Mouse (Mus musculus): ENCODE results near the gene Slc24a5.
"Not testable (repeated sequence)": the region's sequence is repeated elsewhere in the genome, so short reads cannot be mapped to it uniquely, and the experiment has no call there.

Gene Slc24a5

GRCm38 (mm10) chr2:125067894-125068293 lies at the start of gene Slc24a5:
Gene Slc24a5 (plus strand): TSS chr2:125068124.
- DNase-seq (ENCODE audit: extremely low spot score): no peak

GRCm38 (mm10) chr2:125024386-125024785 lies 43.5 kb upstream of the Slc24a5 start:
- peak; percentile 9 for DNase-seq (ENCODE audit: extremely low spot score)

GRCm38 (mm10) chr2:125026358-125027000 lies 41.4 kb upstream of the Slc24a5 start:
- DNase-seq (ENCODE audit: extremely low spot score): peak; percentile 19

- DNase-seq (ENCODE audit: extremely low spot score): no peak
Observed at GRCm38 (mm10) chr2:125030591-125030990, 37.3 kb upstream of the Slc24a5 start.

GRCm38 (mm10) chr2:125031111-125031510 lies 36.8 kb upstream of the Slc24a5 start:
- no peak for DNase-seq (ENCODE audit: extremely low spot score)

- no peak for DNase-seq (ENCODE audit: extremely low spot score)
Observed at GRCm38 (mm10) chr2:125031562-125032257, 36.2 kb upstream of the Slc24a5 start.

- no peak for DNase-seq (ENCODE audit: extremely low spot score)
Observed at GRCm38 (mm10) chr2:125032258-125032973, 35.5 kb upstream of the Slc24a5 start.

GRCm38 (mm10) chr2:125033042-125033743 lies 34.7 kb upstream of the Slc24a5 start:
- no peak for DNase-seq (ENCODE audit: extremely low spot score)

GRCm38 (mm10) chr2:125055316-125055903 lies 12.5 kb upstream of the Slc24a5 start:
- no peak for DNase-seq (ENCODE audit: extremely low spot score)

- no peak for DNase-seq (ENCODE audit: extremely low spot score)
Observed at GRCm38 (mm10) chr2:125057250-125057815, 10.6 kb upstream of the Slc24a5 start.

GRCm38 (mm10) chr2:125061451-125061850 lies 6.5 kb upstream of the Slc24a5 start:
- no peak for DNase-seq (ENCODE audit: extremely low spot score)

- DNase-seq (ENCODE audit: extremely low spot score): no peak
Observed at GRCm38 (mm10) chr2:125062944-125063343, 5.0 kb upstream of the Slc24a5 start.

- no peak for DNase-seq (ENCODE audit: extremely low spot score)
Observed at GRCm38 (mm10) chr2:125067373-125067772, 551 bp upstream of the Slc24a5 start.

- DNase-seq (ENCODE audit: extremely low spot score): no peak
Observed at GRCm38 (mm10) chr2:125068696-125069095, 772 bp downstream of the Slc24a5 start.

GRCm38 (mm10) chr2:125073056-125073780 lies 5.3 kb downstream of the Slc24a5 start:
- no peak for DNase-seq (ENCODE audit: extremely low spot score)

- DNase-seq (ENCODE audit: extremely low spot score): no peak
Observed at GRCm38 (mm10) chr2:125083879-125084278, 16.0 kb downstream of the Slc24a5 start.

- no peak for DNase-seq (ENCODE audit: extremely low spot score)
Observed at GRCm38 (mm10) chr2:125088757-125089156, 20.8 kb downstream of the Slc24a5 start.

- DNase-seq (ENCODE audit: extremely low spot score): not testable (repeated sequence)
Observed at GRCm38 (mm10) chr2:125092123-125092522, 24.2 kb downstream of the Slc24a5 start.

- DNase-seq (ENCODE audit: extremely low spot score): not testable (repeated sequence)
Observed at GRCm38 (mm10) chr2:125104491-125104890, 36.6 kb downstream of the Slc24a5 start.

GRCm38 (mm10) chr2:125106536-125106935 lies 38.6 kb downstream of the Slc24a5 start:
- not testable (repeated sequence) for DNase-seq (ENCODE audit: extremely low spot score)
